Mouse (Mus musculus): ENCODE data around the gene Mdm2.

DNA sequence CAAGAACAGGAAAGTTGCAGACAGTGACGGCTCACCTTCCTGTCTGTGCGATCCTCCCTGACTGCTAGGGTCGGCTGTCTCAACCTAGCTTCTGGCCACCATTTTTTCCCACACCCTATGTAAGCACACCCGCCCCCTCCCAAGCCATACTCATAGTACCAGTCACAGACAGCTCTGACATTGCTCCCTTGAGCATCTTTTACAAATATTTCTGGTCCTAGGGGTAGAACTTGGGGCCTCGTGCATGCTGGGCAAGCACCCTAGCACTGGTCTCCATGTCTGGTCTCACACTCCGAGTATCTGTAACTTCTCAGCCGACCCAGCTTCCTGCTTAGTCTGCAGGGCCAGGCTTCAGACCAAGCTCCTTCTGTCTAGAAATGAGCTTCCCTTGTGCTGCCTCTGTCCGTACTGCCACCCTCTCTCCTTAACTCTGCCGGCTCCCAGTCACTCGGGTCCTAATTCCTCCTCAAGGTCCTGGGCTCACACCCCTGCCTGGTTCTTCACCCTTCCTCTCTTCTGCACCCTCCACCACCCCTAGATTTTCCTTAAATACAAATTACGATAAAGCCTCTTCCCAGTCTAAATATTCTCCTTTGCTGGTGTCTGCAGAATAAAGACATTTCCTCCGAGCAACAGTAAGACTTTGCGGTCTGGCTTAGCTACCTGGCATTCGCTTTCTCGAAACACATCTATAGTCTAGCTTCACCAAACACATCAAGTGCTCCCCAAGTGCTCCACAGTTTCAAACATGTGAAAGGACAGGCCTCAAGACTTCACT is 31.3 kb upstream of the Mdm2 start:
- no peak for TF ChIP-seq CTCF (IDR thresholded peaks at IDR 0.05; ENCODE audit: low read depth)
- no peak for TF ChIP-seq EP300 (optimal IDR thresholded peaks at IDR 0.05)

Measured in stomach, postnatal 0 days (tissue).